Comparison of ENCODE assay signal across 30 mouse cellular contexts in genomic region chr2:144276885-144277284, GRCm38 (mm10). TPM values are rescaled to one million over a fixed set of nuclear protein-coding genes. Genes with fewer than 3 reads are reported as not detected.
DNase-seq lines count a peak whose midpoint lies in the region; ATAC-seq lines count a peak whose summit lies in the region.
"Had no signal": no experiment of that assay in that cellular context is flagged by ENCODE, and none has a peak within 500 bp of the region (broad histone marks: within the 10 kb centered on the region; RNA-seq: fewer than 3 reads in every experiment).

No protein-coding gene starts in this region.

- H3K4me1 ChIP-seq in heart, embryonic 11.5 days (ENCODE audit: control insufficient read depth, insufficient read depth, low read length): peaks cover 12% of the 10 kb centered on the region
- peaks cover 14% of the 10 kb centered on the region for H3K4me1 ChIP-seq in heart, embryonic 10.5 days
- H3K4me1 ChIP-seq in heart, embryonic 16.5 days (ENCODE audit: control insufficient read depth, insufficient read depth, low read length): peaks cover 20% of the 10 kb centered on the region
- H3K4me1 ChIP-seq in megakaryocyte, embryonic 14.5 days: peaks cover 75% of the 10 kb centered on the region
- H3K4me1 ChIP-seq: midbrain, embryonic 13.5 days had no signal

- no peak for DNase-seq in heart, embryonic 10.5 days (ENCODE audit: low spot score)
- DNase-seq in heart, postnatal 36 days: no peak
- no peak for DNase-seq in layer of hippocampus, postnatal 14 days (ENCODE audit: low spot score in 2 of 2)
- DNase-seq: adrenal gland, adult 8-10 months; cerebellum, adult 2 months; cerebellum, postnatal 14 days; gastrocnemius, postnatal 10 days; kidney, adult 8-10 months; kidney, postnatal 4 days; layer of hippocampus, postnatal 36 days; left cerebral cortex, postnatal 4 days; lung, postnatal 36 days; right cerebral cortex, postnatal 4 days; thymus, adult 18-20 months; thymus, postnatal 25 days had no signal

- no peaks in the 10 kb centered on the region for H3K9me3 ChIP-seq in heart, embryonic 11.5 days (replicated peaks; ENCODE audit: control insufficient read depth, low read length)
- no peaks in the 10 kb centered on the region for H3K9me3 ChIP-seq in heart, embryonic 10.5 days
- no peaks in the 10 kb centered on the region for H3K9me3 ChIP-seq in heart, embryonic 16.5 days (replicated peaks; ENCODE audit: control insufficient read depth, low read length)
- H3K9me3 ChIP-seq in megakaryocyte, embryonic 14.5 days: no peaks in the 10 kb centered on the region
- H3K9me3 ChIP-seq: embryonic facial prominence, embryonic 10.5 days; embryonic facial prominence, embryonic 15.5 days; forebrain, embryonic 13.5 days; G1E; midbrain, embryonic 13.5 days; neural tube, embryonic 13.5 days had no signal

- no peak overlapping the region for H3K9ac ChIP-seq in heart, embryonic 11.5 days (ENCODE audit: low read depth, low read length)
- H3K9ac ChIP-seq in heart, embryonic 16.5 days (ENCODE audit: low read length): no peak overlapping the region
- H3K9ac ChIP-seq: embryonic facial prominence, embryonic 15.5 days; forebrain, embryonic 13.5 days; midbrain, embryonic 13.5 days; neural tube, embryonic 13.5 days had no signal

- H3K27ac ChIP-seq in heart, embryonic 11.5 days (ENCODE audit: low read depth, low read length): peak overlapping the region; percentile 60; the same call in 1 of the 2 replicates
- H3K27ac ChIP-seq in heart, embryonic 10.5 days: no peak overlapping the region
- peak overlapping the region; percentile 58 for H3K27ac ChIP-seq in heart, embryonic 16.5 days (ENCODE audit: low read length)
- H3K27ac ChIP-seq: embryonic facial prominence, embryonic 10.5 days; embryonic facial prominence, embryonic 15.5 days; forebrain, embryonic 13.5 days; kidney, postnatal 0 days; midbrain, embryonic 13.5 days; neural tube, embryonic 13.5 days; stomach, postnatal 0 days had no signal

- 65% methylated on average over 3 of the region's 3 CpGs for WGBS in heart, embryonic 11.5 days (ENCODE audit: insufficient replicate concordance)
- WGBS in heart, embryonic 10.5 days: 63% methylated on average over 3 of the region's 3 CpGs
- WGBS in heart, embryonic 16.5 days: 66% methylated on average over 3 of the region's 3 CpGs

- intact Hi-C loops in heart, postnatal 36 days (cut with DNase I): no loop called here

- ATAC-seq in heart, embryonic 11.5 days (replicated peaks; ENCODE audit: insufficient number of reproducible peaks, low FRiP score, low TSS enrichment): peak; percentile 37; the same call in 1 of the 2 replicates
- ATAC-seq in heart, embryonic 16.5 days (replicated peaks; ENCODE audit: extremely low read depth, insufficient read depth, low FRiP score): peak; percentile 29; the same call in 1 of the 2 replicates
- ATAC-seq in megakaryocyte, adult 5-6 weeks (ENCODE audit: poor library complexity, severe bottlenecking): no peak
- ATAC-seq: forebrain, embryonic 13.5 days; hindbrain, embryonic 16.5 days; midbrain, embryonic 13.5 days had no signal

- H3K4me2 ChIP-seq in heart, embryonic 11.5 days: no peak overlapping the region
- no peak overlapping the region for H3K4me2 ChIP-seq in heart, embryonic 16.5 days (ENCODE audit: low read depth, low read length)
- H3K4me2 ChIP-seq: embryonic facial prominence, embryonic 15.5 days; forebrain, embryonic 13.5 days; midbrain, embryonic 13.5 days; neural tube, embryonic 13.5 days had no signal

- peaks cover 3% of the 10 kb centered on the region for H3K36me3 ChIP-seq in heart, embryonic 11.5 days (ENCODE audit: control insufficient read depth, insufficient read depth, low read length)
- peaks cover 40% of the 10 kb centered on the region for H3K36me3 ChIP-seq in heart, embryonic 10.5 days
- peaks cover 11% of the 10 kb centered on the region for H3K36me3 ChIP-seq in heart, embryonic 16.5 days (ENCODE audit: control insufficient read depth, insufficient read depth)
- H3K36me3 ChIP-seq in megakaryocyte, embryonic 14.5 days (replicated peaks; ENCODE audit: low read length): peaks cover 58% of the 10 kb centered on the region

- no peak overlapping the region for H3K4me3 ChIP-seq in heart, embryonic 11.5 days (ENCODE audit: low read depth, low read length)
- no peak overlapping the region for H3K4me3 ChIP-seq in heart, embryonic 10.5 days
- H3K4me3 ChIP-seq in heart, embryonic 16.5 days (ENCODE audit: low read length): no peak overlapping the region
- peak overlapping the region; percentile 9 for H3K4me3 ChIP-seq in megakaryocyte, embryonic 14.5 days (replicated peaks)
- H3K4me3 ChIP-seq: embryonic facial prominence, embryonic 10.5 days; embryonic facial prominence, embryonic 15.5 days; forebrain, embryonic 13.5 days; midbrain, embryonic 13.5 days; neural tube, embryonic 13.5 days had no signal

- no peaks in the 10 kb centered on the region for H3K27me3 ChIP-seq in heart, embryonic 11.5 days (ENCODE audit: control insufficient read depth, insufficient read depth, low read length)
- no peaks in the 10 kb centered on the region for H3K27me3 ChIP-seq in heart, embryonic 10.5 days (ENCODE audit: insufficient read depth, poor library complexity, severe bottlenecking)
- H3K27me3 ChIP-seq in heart, embryonic 16.5 days (ENCODE audit: control insufficient read depth, insufficient read depth, low read length): no peaks in the 10 kb centered on the region
- H3K27me3 ChIP-seq in megakaryocyte, embryonic 14.5 days (replicated peaks): no peaks in the 10 kb centered on the region
- H3K27me3 ChIP-seq: embryonic facial prominence, embryonic 15.5 days; forebrain, embryonic 13.5 days; midbrain, embryonic 13.5 days; neural tube, embryonic 13.5 days had no signal

RNA-seq across cellular contexts. Expression of gene Snx5, which starts 6.2 kb away (rescaled TPM):
- polyA plus RNA-seq in heart, embryonic 11.5 days (2014; fragmentation: Nextera tagmentation; extraction: Ambion mirVana): 114 and 115 TPM in 2 replicates
- polyA plus RNA-seq in heart, embryonic 10.5 days (2016; fragmentation: Nextera tagmentation; extraction: Ambion mirVana): 119 and 128 TPM in 2 replicates
- 79.2 and 95.3 TPM in 2 replicates for polyA plus RNA-seq in heart, embryonic 16.5 days (2015; fragmentation: Nextera tagmentation; extraction: Ambion mirVana)
- 10 to 100 TPM; 54.1 to 57.4 TPM for total RNA-seq in heart, postnatal 36 days (2021)
- 2.7 and 34.2 TPM in 2 replicates for polyA plus RNA-seq in megakaryocyte, embryonic 14.5 days (2012; ENCODE audit: insufficient read depth, low replicate concordance)
- total RNA-seq in megakaryocyte, adult 5-6 weeks (2015): 145 and 164 TPM in 2 replicates
- 178 and 195 TPM in 2 replicates for total RNA-seq in megakaryocyte, adult 5-6 weeks (2017)
- 10 to 100 TPM; 65.8 to 66.5 TPM for total RNA-seq in layer of hippocampus, postnatal 14 days (2021)

RNA-seq across cellular contexts. Expression of gene Mgme1, which starts 6.4 kb away (rescaled TPM):
- polyA plus RNA-seq in heart, embryonic 11.5 days (2014; fragmentation: Nextera tagmentation; extraction: Ambion mirVana): 16.7 and 20.8 TPM in 2 replicates
- polyA plus RNA-seq in heart, embryonic 10.5 days (2016; fragmentation: Nextera tagmentation; extraction: Ambion mirVana): 24.7 TPM in 2 replicates
- 26.0 and 28.0 TPM in 2 replicates for polyA plus RNA-seq in heart, embryonic 16.5 days (2015; fragmentation: Nextera tagmentation; extraction: Ambion mirVana)
- total RNA-seq in heart, postnatal 36 days (2021): 10 to 100 TPM; 12.4 to 14.4 TPM
- 1.2 TPM in 1 of 2 replicates, not detected in the other for polyA plus RNA-seq in megakaryocyte, embryonic 14.5 days (2012; ENCODE audit: insufficient read depth, low replicate concordance)
- total RNA-seq in megakaryocyte, adult 5-6 weeks (2015): 6.8 and 9.4 TPM in 2 replicates
- total RNA-seq in megakaryocyte, adult 5-6 weeks (2017): 12.8 and 13.2 TPM in 2 replicates
- 1 to 10 TPM; 3.4 to 4.4 TPM for total RNA-seq in layer of hippocampus, postnatal 14 days (2021)

RNA-seq across cellular contexts. Expression of gene Ovol2, which starts 55.1 kb away (rescaled TPM):
- 0.10 TPM in 1 of 2 replicates, not detected in the other for polyA plus RNA-seq in heart, embryonic 11.5 days (2014; fragmentation: Nextera tagmentation; extraction: Ambion mirVana)
- polyA plus RNA-seq in heart, embryonic 10.5 days (2016; fragmentation: Nextera tagmentation; extraction: Ambion mirVana): 0.60 TPM in 1 of 2 replicates, not detected in the other
- 0.14 and 0.76 TPM in 2 replicates for polyA plus RNA-seq in heart, embryonic 16.5 days (2015; fragmentation: Nextera tagmentation; extraction: Ambion mirVana)
- not detected for total RNA-seq in heart, postnatal 36 days (2021)
- not detected in 2 replicates for polyA plus RNA-seq in megakaryocyte, embryonic 14.5 days (2012; ENCODE audit: insufficient read depth, low replicate concordance)
- not detected in 2 replicates for total RNA-seq in megakaryocyte, adult 5-6 weeks (2015)
- total RNA-seq in megakaryocyte, adult 5-6 weeks (2017): not detected in 2 replicates
- under 1 TPM; 0.35 to 0.91 TPM for total RNA-seq in layer of hippocampus, postnatal 14 days (2021)
- total RNA-seq: adrenal gland, adult 8-10 months; gastrocnemius, postnatal 10 days; granulocyte monocyte progenitor cell, adult 5-6 weeks; megakaryocyte-erythroid progenitor cell, adult 5-6 weeks had no signal
- polyA plus RNA-seq: cerebellum, adult 2 months; forebrain, embryonic 13.5 days; G1E; hindbrain, embryonic 16.5 days; midbrain, embryonic 13.5 days had no signal
